Mouse (Mus musculus) layer of hippocampus, postnatal 14 days (tissue): ENCODE measurements around the gene Entr1. TPM values are rescaled to one million over a fixed set of nuclear protein-coding genes. Genes with fewer than 3 reads are reported as not detected.
A peak's percentile ranks its signal among the peaks of the same experiment; 100 is the strongest.
"Not testable (repeated sequence)": the region's sequence is repeated elsewhere in the genome, so short reads cannot be mapped to it uniquely, and the experiment has no call there.

Source experiments
- DNase-seq, 2 experiments: peaks; one replicate each; pipeline ENCODE4 v3.0.0; 2021 to 2022; ENCODE audit warnings: low spot score in 2 of 2, mixed read lengths in 1 of 2
- total RNA-seq, 2 experiments: library from RNA; stranded (reverse); gene quantifications; 2 replicates each; pipeline ENCODE4 v1.2.3; 2021

Entr1 gene
- total RNA-seq, 2 experiments from 2014 or later, result 154 to 168 TPM

DNA sequence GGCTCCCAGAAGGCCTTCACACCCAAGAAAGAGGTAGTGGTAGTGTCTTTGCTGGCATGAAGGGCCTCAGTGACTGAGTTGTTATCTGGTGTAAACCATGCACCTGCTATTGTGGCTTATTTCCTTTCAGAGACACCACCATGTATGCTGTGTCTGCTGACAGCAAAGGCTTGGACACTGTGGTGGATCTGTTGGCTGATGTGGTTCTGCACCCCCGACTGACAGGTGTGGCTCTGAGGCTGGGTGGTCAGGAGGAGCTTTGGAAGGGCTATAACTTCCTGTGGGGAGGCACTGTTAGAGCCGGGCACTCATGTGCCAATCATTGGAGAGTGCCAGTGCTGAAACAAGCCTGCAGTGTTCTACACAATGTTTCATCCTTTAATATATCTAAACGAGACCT is 1.8 kb upstream of the Entr1 start:
- no peak for DNase-seq

DNA sequence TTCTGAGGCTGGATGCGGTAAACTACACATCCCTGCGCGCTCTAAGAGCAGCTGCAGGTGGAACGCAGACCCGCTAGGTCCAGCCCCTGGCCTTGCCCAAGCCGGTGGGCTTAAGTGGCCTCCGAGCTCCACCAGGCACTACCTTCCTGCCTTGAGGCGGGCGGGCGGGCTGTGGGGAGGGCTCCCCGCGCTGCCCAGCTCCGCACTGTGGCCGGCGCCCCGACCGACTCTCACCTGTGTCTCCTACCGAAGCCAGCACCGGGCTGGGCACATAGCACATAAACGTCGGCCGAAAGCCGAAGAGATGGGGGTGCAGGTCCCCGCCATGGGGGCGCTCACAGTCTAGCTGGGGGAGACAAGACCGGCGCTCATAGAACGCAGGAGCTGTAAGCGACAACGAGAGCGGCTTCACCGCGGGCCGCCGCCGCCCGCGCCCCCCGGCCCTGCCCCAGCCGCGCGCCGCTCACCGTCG is 398 bp downstream of the Entr1 start:
- DNase-seq, result no peak

DNA sequence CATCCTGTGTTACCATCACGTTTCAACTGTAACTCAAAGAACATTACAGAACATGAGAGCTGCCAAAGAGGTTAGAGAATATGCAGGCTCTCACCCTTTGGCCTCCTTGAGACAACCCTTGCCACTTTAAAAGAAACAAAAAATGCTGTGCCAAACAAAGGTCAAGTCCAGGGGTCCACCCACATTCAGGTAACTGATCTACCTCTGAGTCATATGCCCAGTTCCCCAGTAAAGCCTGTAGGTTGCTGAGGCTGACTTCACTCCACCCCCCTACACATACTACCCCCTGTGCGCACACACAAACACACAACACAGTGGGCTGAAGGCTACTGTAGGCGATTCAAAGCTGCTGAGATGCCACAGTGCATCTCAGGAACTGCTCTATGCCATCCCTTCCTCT is 1.4 kb downstream of the Entr1 start:
- no peak for DNase-seq

DNA sequence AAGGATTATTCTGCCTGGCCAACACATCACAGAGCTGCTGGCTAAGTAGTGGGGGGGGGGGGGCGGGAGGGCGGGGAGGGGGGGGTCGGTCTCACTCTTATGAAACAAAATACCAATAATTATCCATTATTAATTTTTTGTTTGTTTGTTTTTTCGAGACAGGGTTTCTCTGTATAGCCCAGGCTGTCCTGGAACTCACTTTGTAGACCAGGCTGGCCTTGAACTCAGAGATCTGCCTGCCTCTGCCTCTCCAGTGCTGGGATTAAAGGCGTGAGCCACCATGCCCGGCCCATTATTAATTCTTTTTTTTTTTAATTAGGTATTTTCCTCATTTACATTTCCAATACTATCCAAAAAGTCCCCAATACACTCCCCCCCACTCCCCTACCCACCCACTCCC is 8.2 kb downstream of the Entr1 start:
- not testable (repeated sequence) for DNase-seq

DNA sequence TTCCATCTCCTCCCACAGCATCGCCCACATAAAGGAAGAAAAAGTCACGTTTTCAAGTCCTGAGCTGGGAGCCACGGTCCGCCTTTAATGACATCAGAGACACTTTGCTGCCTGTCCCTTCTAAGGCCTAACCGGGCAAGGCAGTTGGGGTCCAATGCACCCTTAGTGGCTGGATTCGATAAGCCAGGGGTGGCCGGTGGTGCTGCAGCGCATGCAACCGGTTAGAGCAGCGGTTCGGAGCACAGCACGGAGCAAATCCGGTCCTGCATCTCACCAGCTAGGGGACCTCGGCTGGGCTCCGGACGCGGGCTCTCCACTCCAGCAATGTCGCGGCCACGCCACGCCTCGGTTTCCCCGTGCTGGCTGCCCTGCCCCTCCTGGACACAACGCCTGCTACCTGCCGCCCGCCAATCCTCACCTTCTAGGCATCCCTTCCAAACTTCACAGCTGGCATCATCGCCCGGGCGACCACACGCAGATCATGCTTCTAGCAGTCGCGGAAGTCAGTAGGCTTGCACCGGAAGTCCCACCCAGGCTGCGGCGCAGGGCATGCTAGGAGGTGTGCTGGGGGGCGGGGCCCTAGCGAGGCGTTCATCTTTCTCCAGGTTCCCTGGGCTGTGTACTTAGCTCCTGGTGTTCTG is 8.9 kb downstream of the Entr1 start, which contains the start of gene Snapc4:
Snapc4 (minus strand) TSS at position 523 of the 641 bp plus-strand sequence.
- peak; percentile 66 to 87 for DNase-seq

DNA sequence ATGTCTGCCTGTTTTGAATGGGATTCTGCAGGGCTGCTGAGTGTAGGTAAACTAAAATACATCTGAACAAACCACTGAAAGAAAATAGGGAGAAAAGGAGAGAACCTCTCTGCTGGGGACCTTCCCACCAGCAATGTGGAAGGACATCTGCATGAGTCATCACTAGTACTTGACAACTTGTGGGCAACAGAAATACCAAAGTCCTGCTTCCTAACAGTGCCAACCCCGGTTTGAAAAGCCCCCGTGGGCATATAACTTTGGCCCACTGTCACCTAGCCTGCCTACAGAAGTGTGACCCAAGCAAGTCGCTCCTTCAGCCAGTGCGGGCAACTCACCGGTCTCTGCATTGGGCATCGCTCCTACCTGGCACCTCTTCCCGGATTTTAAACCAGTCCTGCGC is 16.7 kb downstream of the Entr1 start:
- DNase-seq, result no peak

DNA sequence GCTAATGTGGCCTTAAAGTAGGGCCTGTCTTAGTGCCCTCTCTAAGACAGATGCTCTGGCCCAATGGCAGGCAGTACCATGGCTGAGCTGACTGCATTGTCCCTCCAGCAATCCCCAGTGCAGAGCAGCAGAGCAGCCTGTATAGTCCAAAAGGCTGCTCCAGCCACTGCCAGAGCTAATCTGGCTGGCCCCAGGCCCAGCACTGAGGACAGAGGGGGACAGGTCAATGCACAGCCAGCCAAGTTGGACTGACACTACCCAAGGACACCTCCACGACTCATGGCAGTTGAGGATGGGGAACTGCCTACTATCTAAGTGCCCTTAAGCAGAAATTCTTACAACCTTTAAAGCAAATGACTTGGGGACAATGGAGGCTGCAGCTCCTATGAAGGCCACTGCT is 20.5 kb downstream of the Entr1 start:
- DNase-seq, result no peak

DNA sequence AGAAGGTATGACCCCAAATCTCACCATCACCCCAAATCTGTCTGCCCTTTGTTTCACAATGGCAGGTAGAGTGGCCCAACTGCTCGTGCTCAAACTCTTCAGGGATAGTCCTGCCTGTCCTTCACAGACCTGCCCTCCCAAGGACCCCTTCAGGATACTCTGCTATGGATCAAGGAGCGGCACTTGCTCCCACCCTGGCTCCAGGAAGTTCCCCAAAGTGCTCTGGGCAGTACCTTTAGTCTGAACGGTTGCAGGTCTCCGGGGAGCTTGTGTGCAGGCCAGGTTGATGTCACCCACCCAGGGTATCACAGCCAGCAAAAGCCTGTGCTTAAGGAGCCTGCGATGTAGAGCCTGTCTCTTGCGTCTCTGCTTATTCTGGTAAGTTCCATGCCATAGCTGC is 21.2 kb downstream of the Entr1 start:
- no peak for DNase-seq

DNA sequence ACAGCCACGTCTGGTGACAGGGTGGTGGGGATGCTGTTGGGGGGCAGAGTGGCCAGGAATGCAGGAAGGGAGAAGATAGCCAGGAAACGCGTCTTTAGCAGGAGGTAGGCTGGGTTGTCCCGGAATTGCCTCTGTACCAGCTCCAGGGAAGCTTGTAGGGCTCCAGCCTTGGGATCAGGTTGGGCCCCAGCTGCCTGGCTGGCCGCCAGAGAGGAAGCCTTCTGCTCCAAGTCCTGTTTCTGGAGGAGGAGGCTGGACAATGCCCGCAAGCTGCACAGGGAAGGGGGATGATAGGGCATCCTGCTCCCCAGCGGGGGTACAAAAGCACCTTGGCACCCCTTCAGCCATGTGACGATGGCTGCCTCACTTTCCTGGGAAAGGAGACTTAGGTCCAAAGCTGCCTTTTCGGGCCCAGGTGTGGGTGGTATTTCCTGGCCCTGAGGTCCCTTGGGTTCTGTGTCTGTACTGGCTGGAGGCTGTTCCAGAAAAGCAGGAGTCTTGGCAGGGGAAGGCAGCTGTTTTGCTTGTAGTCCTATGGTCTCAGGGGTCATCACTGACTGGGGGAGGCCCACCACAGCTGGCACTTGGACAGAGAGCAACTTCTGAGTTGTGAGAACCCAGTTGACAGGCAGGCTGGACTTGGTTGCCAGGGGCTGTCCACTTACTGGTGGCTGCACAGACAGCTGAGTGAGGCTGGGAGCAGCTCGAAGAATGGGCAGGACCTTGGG is 24.2 kb downstream of the Entr1 start:
- no peak for DNase-seq

DNA sequence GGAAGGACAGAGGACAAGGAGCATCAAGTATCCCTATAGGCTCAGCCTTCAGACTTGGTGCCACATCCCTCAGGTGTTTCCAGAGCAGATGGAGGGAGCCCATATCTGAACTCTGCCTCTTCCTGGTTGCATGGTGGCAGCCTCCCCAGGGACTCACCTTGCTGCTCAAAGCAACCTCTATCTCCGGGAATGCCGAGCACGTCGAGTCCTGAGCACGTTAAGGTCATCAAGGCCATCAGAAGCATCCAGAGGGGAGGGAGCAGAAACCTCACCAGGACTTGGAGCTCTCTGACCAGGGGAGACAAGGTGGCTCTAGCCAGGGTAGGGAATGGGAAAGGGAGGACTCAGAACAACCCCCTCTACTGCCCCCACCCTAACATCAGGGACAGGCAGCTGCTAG is 25.6 kb downstream of the Entr1 start:
- DNase-seq, result no peak

DNA sequence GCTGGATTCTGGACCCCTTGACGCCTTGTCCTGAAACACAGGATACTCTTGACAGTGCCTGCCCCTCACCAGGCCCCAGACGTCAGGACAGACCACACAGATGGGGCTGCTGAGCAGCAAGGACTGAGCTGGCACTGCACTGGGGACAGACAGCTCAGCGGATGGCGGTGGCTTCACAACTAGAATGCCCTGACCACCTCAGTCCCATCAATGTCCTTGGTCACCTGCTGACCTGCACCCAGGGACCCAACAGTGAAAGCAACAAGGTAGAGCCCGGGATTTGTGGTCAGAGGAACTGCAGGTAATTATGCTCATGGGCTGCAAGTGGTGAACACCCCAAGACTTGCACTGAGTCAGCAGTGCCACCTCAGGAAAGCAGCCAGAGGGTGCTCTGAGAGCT is 26.1 kb downstream of the Entr1 start:
- no peak for DNase-seq

DNA sequence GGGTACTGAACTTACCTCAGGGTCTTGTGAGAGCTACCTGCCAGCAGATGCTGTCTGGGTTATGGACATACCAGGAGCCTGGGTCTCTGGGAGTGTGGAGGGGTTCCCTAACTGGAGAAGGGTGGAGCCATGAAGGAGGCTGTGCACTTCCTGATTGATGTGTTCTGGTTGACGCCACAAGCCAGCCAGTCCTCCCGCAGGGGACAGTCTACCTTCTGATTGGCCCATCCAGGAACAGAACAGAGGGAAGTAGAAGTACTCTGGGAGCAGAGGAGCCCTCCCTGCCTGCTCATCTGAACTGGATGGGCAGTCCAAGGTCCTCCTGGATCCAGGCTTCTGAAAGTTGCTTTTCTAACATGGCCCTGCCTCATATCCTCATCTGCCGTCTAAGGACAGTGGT is 28.3 kb downstream of the Entr1 start, which contains the start of gene Card9:
Card9 (minus strand) TSS at position 147 of the 400 bp plus-strand sequence.
- DNase-seq, result no peak

DNA sequence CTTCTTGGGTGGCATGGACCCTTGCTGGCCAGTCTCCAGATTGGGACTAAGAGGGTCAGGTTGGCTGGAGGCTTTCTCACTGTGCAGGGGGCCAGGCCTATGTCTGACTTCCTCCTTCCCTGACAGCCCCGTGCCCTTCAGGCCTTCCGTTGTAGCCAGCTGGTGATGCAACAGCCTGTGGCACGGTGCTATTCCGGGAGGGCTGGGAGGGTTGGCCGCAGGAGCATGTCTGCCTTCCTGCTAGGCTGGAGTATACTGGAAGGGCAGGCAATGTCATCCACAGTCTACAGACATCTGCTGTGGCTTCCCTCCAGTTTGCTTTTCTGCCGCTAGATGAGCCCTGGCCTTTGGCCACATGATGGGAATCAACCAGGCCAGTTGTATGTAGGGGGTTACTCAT is 29.1 kb downstream of the Entr1 start:
- DNase-seq, result no peak

DNA sequence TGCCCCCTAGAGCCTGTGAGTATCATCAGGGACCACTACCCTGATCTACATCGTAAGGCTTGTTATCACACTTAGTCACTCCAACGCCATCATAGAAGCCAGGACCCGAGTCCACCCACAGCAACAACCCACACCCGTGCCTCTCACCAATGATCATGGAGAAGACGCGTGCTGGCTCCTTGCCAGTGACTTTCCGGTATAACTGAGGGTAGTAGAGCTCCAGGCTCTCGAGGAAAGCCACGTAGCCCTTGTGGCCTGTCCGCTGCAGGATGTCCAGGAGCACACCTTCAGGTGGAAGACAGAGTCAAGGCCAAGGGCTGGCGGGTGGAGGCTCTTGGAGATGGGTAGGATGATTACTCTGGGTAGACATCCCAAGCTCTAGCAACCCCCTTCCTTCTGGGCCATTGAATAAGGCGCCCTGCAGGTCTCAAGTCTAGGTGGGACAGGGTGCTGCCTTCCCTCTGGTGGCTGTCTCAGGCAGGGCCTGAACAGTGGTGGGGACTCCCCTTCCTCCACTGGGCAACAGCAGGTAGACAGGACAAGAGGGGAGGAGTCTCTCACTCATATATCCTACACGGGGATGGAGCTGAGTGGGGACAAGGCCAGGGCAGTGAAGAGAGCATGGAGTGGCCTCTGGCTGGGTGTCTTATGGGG is 30.3 kb downstream of the Entr1 start:
- no peak for DNase-seq

DNA sequence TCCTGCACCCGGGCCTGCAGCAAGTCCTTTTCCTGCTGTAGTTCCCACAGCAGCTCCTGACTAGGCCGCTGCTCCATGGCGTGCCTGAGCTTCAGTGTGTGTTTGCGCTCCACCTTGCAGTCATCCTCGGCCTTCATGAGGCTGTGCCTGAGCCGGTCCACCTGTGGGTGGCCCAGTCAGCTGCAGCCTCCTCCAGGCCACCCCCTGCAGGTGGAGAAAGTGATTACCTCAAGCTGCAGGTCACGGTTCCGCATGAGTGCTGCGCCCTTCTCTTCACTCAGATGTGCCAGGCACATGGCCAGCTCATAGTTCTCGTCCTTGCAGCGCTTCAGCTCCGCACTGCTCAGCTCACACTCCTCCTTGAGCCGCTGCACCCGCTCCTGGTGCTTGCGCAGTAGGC is 31.6 kb downstream of the Entr1 start:
- no peak for DNase-seq

DNA sequence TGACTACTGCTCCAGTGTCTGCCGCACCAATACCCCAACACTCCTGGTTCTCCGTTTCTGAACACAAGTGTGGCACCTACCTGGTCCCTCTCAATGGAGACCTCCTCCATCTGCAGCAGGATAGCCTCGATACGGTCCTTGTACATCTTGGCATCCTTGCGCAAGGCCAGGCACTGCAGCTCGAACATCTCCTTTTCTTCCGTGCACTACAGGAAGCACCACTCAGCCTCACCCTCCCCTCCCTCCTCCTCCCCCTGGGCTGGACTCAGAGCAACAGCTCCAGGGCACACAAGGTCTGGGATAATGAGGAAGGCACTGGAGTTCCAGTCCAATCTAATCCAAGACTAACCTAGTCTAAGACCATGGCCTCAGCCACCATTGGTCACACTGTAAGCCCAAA is 32.4 kb downstream of the Entr1 start:
- no peak for DNase-seq

DNA sequence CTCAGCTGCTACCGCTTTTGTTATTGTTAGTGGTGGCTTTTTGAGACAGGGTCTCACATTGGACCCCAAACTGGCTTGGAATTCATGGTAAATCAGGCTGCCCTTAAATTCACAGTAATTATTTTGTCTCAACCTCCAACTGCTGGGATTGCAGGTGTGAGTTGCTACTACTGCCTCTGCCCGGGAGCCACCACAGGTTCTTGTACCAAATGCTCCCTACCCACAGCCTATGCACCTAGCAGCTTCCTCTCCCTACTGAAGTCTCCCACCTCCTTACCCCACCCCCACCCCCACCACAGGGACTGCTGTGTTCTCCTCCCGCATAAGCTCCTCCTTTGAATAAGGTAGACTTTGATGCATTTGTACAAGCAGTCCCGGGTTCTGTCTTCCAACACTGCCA is 32.9 kb downstream of the Entr1 start:
- DNase-seq, result no peak

DNA sequence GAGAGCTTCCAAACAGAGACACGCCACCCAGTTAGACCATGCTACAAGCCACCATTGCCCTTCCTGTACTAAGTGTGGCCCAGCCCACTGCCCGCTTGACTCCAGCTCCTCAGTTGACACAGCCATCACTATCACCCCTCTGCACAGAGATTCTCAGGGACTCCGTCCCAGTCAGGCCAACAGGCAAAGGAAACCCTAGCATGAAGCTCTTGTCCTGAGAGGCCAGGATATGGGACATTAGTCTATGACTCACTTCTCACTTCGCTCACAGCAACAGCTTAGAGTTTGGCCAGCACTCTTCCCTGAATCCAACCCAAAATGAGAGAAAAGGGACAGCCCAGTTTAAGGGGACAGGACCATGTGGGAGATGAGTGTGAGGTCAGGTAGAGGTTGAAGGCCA is 34.7 kb downstream of the Entr1 start:
- DNase-seq, result no peak

DNA sequence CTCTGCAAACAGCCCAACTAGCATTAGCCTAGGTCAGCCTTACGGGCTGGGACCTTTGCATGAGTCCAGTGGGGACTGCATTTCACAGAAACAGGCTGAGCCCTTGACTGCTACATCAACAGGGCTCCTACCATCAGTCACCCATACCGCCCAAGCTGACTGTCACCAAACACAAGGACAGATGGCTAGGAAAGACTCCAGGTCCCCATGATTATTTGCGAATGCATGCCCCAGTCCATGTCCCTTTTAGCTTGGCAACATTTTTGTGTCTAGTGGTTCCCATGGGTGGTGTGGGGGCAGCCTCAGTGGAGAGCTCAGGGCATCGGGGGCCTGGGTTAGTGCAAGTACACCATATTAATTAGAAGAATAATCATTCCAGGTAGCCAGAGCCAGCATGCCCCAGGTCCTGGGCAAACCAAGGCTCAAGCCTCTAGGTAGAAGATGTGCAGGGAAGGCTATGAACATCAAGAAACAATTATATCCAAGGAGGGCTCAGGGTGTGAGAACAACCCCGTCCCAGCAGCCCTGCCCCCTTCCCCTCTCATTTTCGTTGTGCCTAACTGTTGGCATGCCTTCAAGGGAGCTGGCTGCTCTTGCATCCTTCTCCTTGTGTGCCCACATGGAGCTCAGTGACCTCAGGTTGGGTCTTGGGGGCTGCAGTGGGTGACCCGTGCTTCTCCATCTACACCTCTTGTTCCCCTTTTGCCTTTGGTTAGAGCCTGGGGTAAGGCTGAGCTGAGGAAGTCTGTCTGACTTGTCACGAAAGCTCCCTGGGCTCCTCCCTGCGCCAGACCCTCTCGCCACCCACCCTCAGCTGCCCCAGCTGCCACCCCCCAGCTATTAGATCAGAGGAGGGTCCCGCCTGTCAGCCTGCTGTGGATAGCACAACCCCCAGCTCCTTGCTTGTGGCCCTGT is 35.8 kb downstream of the Entr1 start:
- peak in 1 of 2 experiments; percentile 54 for DNase-seq

DNA sequence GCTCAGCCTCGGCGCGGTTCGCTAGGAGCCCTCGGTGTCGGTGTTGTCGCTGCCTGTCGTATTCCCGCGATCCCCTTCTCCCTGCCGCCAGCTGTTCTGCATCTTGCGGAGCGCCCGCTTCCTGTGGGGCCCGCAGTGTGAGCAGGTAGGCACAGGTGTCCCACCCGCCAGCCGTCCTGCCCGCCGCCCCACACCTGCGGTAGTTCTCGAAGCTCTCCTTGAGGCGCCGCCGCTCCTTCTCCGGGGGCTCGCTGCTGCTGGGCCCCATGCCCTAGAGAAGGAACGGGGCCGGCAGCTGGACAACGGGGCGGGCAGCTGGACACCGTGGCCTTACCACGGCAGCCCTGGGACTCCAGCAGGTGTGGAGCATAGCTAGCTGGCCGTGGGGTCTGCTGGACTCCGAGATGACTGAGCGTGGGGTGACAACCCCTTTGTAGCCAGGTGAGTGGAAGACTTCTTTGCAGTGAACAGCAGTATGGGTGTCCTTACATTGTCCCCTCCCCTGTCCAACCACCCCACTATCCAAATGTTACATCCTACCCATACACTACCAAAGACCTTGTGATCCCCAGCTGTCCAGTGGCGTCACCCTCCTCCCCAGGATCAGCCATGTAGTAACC is 36.7 kb downstream of the Entr1 start:
- DNase-seq, result no peak
